Mouse (Mus musculus): ENCODE measurements around the gene 6430531B16Rik. TPM values are rescaled to one million over a fixed set of nuclear protein-coding genes. Genes with fewer than 3 reads are reported as not detected.

Gene 6430531B16Rik
- polyA plus RNA-seq (2016; fragmentation: Nextera tagmentation; extraction: Ambion mirVana), result 0.92 and 1.3 TPM in 2 replicates

DNA sequence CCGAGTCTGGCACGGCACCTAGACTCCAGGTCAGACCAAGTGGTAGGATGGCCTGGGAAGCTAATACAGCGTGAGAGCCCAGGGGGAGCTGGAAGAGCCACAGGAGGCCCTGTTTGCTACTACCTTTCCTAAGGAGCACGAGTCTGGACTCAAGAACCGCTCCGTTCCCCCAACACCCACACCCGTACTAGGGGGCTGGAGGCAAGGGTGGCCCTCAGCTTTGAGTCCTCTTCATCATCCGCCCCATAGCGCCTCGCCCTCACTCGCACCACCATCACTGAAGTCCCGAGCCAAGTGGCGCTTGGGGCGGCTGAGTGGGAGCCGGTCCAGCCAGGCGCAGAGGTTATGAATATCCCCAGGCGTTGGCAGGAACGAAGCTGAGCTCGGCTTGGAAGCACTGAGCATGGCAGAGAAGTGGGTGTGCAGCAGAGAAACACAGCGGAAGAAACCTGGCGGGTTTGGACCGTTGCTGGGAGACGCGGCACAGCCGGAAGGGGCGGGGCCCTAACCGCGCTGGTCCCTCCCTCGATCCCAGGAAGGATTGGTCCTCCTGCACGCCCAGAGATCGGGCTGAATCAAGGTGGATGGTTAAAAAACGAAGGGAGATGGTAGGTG, at the start of gene 6430531B16Rik:
TSS of gene 6430531B16Rik (minus strand) at position 478 of the 615 bp plus-strand sequence.
- H3K27ac ChIP-seq (replicated peaks), result peak within 1 kb of the TSS; percentile 82
- H3K9me3 ChIP-seq, result no peaks in the 10 kb centered on the region
- WGBS, result 5% methylated on average over 32 of the region's 32 CpGs
- H3K36me3 ChIP-seq (replicated peaks), result no peaks in the 10 kb centered on the region
- DNase-seq (ENCODE audit: low spot score), result peak; percentile 90
- H3K4me1 ChIP-seq, result peaks cover 19% of the 10 kb centered on the region
- peak within 1 kb of the TSS; percentile 78 for H3K4me3 ChIP-seq
- peaks cover 7% of the 10 kb centered on the region for H3K27me3 ChIP-seq (replicated peaks; ENCODE audit: low read depth, poor library complexity, severe bottlenecking)

DNA sequence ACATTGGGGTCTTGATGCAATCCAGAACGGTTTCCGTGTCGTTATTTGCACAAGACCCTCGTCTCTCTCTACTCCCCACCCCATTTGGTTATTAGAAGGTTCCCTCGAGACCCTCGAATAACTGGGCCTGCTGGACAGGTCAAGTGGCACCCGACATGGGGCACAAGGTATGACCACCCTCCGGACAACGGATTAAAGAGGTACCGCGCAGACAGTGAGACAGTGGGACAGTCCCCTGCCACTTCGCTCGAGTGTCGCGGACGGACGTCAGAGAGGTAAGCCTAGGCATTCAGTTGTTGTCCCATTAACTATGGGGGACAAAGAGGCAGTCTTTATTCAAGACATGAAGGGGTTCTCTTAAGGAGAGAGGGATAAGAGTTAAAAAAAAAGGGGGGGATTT, 32.8 kb upstream of the 6430531B16Rik start:
- H3K27ac ChIP-seq (replicated peaks), result no peak overlapping the region
- no peaks in the 10 kb centered on the region for H3K27me3 ChIP-seq (replicated peaks; ENCODE audit: low read depth, poor library complexity, severe bottlenecking)
- peaks cover 3% of the 10 kb centered on the region; the same call in 1 of the 2 replicates for H3K9me3 ChIP-seq
- WGBS, result 96% methylated on average over 17 of the region's 17 CpGs
- H3K36me3 ChIP-seq (replicated peaks), result peaks cover 49% of the 10 kb centered on the region
- H3K4me3 ChIP-seq, result no peak overlapping the region
- DNase-seq (ENCODE audit: low spot score), result no peak
- no peaks in the 10 kb centered on the region for H3K4me1 ChIP-seq

DNA sequence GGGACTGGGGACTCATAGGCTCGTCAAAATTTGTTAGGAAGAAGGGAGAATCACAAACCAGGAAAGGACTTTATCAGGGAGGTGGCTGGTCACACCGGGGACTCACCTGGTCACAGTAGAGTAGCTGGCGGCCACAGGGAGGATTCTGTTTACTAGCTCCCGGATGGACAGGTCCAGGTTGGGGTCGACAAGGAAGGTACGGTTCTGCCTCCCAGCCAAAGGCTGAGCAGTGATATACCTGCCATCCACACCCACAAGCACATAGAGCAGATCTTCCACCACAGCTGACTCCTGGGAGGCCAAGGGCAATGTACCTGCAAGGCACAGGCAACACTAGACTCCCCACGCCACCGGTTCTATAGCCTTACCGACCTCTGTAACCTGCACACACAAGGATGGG, 29.2 kb upstream of the 6430531B16Rik start:
- WGBS, result 92% methylated on average over 9 of the region's 9 CpGs
- no peak overlapping the region for H3K4me3 ChIP-seq
- H3K9me3 ChIP-seq, result no peaks in the 10 kb centered on the region
- DNase-seq (ENCODE audit: low spot score), result no peak
- H3K4me1 ChIP-seq, result no peaks in the 10 kb centered on the region
- H3K27me3 ChIP-seq (replicated peaks; ENCODE audit: low read depth, poor library complexity, severe bottlenecking), result no peaks in the 10 kb centered on the region
- no peak overlapping the region for H3K27ac ChIP-seq (replicated peaks)
- peaks cover 75% of the 10 kb centered on the region for H3K36me3 ChIP-seq (replicated peaks)

DNA sequence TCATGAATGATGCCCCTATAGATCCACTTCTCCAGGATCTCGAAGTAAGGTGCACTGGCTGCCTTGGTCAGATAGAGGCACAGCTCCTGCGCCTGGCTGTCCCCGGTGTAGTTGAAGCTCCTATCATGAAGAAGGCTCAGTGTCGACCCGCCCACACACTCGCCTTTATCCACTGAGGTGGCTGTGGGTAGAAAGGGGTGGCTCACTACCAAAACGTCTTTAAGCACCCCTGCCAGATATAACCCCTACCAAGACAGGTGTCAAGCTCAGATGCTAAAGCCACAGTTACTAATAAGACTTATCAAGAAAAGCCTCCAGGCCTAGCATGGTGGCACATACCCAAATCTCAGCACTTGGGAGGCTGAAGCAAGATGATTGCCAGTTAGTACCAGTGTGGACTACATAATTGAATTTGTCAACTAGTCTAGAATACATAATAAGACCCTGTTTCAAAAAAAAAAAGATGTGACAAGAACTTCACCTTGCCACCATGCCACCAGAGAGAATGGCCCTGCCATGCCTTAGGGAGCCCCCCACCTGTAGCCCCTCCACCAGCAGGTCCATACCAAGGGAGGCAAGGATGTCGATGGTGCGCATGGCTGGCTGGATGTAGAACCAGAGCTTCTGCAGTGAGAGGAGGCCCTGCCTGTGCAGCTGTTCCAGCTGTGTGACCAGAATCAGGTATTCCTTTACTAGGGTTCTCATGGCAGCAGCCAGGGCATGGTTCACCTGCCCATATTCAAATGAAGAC, 28.5 kb upstream of the 6430531B16Rik start:
- Histone ChIP-seq H3K4me1 (no peaks in the 10 kb centered on the region), H3K36me3 (replicated peaks) (peaks cover 82% of the 10 kb centered on the region), H3K27ac (replicated peaks) (no peak overlapping the region), H3K27me3 (replicated peaks; ENCODE audit: low read depth, poor library complexity, severe bottlenecking) (no peaks in the 10 kb centered on the region), H3K9me3 (no peaks in the 10 kb centered on the region), H3K4me3 (no peak overlapping the region)
- no peak for DNase-seq (ENCODE audit: low spot score)
- WGBS, result 92% methylated on average over 9 of the region's 9 CpGs

DNA sequence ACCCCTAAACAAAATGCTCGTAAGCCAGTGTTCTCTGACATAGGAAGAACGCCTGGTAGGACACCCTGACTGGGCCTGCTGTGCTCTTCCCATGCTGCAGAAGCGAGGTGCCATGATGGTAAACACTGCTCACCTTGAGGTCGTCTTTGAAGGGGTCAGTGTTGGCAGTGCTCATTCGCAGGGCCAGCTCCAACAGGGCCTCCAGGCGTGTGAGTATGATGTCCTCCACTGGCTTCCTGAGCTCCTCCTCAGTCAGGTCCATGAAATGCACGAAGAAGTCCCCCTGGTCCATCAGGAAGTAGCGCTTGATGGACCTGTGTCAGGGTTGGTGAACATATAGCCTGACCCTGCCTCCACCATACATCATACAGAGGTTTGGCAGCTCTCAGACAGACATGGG, 26.1 kb upstream of the 6430531B16Rik start:
- DNase-seq (ENCODE audit: low spot score), result no peak
- no peaks in the 10 kb centered on the region for H3K27me3 ChIP-seq (replicated peaks; ENCODE audit: low read depth, poor library complexity, severe bottlenecking)
- no peak overlapping the region for H3K27ac ChIP-seq (replicated peaks)
- no peak overlapping the region for H3K4me3 ChIP-seq
- H3K9me3 ChIP-seq, result no peaks in the 10 kb centered on the region
- 89% methylated on average over 8 of the region's 8 CpGs for WGBS
- peaks cover 10% of the 10 kb centered on the region; the same call in 1 of the 2 replicates for H3K4me1 ChIP-seq
- H3K36me3 ChIP-seq (replicated peaks), result peaks cover 88% of the 10 kb centered on the region

DNA sequence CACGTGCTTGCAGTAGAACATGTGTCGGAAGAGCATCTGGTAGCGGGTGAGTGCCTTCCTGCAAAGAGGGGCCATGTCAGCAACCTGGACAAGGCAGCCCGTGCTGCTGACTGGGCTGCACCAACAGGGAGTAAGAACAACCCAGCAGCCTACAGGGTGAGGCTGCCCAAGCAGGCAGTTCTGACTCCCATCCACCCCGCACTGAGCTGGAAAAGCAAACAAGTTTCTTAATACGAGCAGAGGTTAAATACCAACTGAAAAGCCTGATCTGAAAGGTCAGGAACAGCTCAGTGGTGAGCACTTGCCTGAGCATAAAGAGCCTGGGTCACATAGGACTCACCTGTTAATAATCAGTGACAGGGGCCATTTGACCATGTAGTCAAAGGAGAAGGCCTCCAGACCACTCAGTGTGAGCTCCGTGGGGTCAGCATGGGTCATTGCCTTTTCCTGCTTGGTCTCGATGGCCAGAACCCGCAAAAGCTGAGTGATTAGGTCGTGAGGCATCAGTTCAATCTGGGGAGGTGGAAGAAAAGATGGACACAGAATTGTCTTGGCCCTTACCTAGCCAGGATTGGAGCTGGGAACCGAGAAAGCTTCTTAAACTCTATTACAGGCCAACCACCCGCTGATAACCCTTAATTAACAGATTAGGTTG, 22.7 kb upstream of the 6430531B16Rik start:
- no peak for DNase-seq (ENCODE audit: low spot score)

DNA sequence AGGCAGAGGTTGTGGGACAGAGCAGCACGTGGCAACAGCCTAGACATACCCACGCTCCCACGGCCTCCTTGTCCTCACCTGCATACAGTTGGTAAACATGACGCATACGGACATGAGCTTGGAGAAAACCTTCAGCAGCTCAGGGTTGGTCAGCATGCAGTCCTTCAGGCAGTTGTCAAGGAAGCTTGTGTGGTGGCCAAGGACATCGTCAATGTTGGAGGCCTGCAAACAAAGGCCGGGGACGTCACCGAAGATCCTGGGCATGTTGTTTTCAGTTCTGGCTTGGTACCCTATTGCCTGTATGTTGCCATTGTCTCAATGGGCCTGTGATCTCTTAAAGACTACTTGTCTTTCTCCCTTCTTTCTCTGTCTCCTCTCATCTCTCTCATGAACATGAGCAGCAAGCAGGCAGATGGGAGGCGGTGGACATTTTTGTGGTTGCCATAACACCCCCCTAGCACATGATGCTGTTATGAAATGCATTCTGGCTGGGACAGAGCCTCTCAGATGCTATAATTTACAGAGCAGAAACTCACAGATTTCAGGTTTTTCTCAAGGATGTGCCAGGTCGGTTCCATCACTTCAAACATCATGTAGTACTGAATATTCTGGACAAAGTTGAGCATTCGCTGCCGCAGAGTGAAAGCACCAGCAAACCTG, 20.3 kb upstream of the 6430531B16Rik start:
- Histone ChIP-seq H3K27me3 (replicated peaks; ENCODE audit: low read depth, poor library complexity, severe bottlenecking) (no peaks in the 10 kb centered on the region), H3K27ac (replicated peaks) (no peak overlapping the region), H3K4me3 (no peak overlapping the region), H3K4me1 (peaks cover 10% of the 10 kb centered on the region; the same call in 1 of the 2 replicates), H3K36me3 (replicated peaks) (peaks cover 99% of the 10 kb centered on the region), H3K9me3 (no peaks in the 10 kb centered on the region)
- 94% methylated on average over 13 of the region's 13 CpGs for WGBS
- DNase-seq (ENCODE audit: low spot score), result no peak

More for the DNA sequence above, 22.7 kb upstream of the 6430531B16Rik start:
- H3K27ac ChIP-seq (replicated peaks), result no peak overlapping the region
- H3K27me3 ChIP-seq (replicated peaks; ENCODE audit: low read depth, poor library complexity, severe bottlenecking), result no peaks in the 10 kb centered on the region
- peaks cover 10% of the 10 kb centered on the region; the same call in 1 of the 2 replicates for H3K4me1 ChIP-seq
- H3K9me3 ChIP-seq, result no peaks in the 10 kb centered on the region
- H3K36me3 ChIP-seq (replicated peaks), result peaks cover 100% of the 10 kb centered on the region
- H3K4me3 ChIP-seq, result no peak overlapping the region
- WGBS, result 46% methylated on average over 12 of the region's 12 CpGs

DNA sequence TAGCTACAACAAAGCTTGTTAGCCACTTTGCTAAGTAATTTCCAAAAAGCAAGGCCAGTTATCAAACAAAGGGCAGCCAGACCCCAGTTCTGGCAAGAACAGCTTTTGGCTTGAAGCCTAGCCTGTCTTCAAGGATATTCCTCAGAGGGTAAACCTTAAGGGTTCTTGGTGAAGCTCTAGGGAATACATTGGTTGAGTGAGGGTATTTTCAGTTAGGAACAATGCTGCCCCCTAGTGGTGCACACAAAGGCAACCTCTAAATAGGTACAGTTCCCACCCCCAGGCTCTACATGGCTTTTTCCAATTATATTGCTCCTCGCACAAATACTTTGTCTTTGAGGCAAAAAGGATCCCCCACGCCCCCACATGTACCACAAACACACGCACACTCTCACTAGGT, 16.1 kb upstream of the 6430531B16Rik start:
- no peaks in the 10 kb centered on the region for H3K27me3 ChIP-seq (replicated peaks; ENCODE audit: low read depth, poor library complexity, severe bottlenecking)

DNA sequence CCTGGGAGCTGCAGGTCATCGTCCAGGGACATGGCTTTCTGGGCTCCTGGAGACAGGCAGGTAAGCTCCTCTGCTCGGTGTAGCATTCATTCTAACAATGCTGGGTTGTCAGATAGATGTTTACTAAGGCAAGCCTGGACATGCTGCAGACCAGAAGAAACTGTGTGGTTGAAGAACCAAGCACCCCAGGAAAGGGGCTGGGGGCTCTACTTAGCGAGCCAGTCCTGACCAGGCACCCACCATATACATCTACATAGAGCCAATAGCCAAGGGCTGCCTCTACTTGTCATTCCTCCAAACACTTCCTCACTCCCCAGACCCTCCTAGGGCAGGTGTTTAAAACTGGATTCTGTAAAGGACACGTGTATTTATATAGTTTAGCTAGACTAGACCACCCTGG, 15.6 kb upstream of the 6430531B16Rik start:
- H3K27me3 ChIP-seq (replicated peaks; ENCODE audit: low read depth, poor library complexity, severe bottlenecking), result no peaks in the 10 kb centered on the region
- peaks cover 59% of the 10 kb centered on the region for H3K36me3 ChIP-seq (replicated peaks)
- H3K9me3 ChIP-seq, result no peaks in the 10 kb centered on the region
- no peak overlapping the region for H3K27ac ChIP-seq (replicated peaks)
- DNase-seq (ENCODE audit: low spot score), result no peak
- WGBS, result 77% methylated on average over 4 of the region's 4 CpGs
- H3K4me1 ChIP-seq, result no peaks in the 10 kb centered on the region
- no peak overlapping the region for H3K4me3 ChIP-seq

More for the DNA sequence above, 16.1 kb upstream of the 6430531B16Rik start:
- no peaks in the 10 kb centered on the region for H3K9me3 ChIP-seq
- no peaks in the 10 kb centered on the region for H3K4me1 ChIP-seq
- WGBS, result 33% methylated on average over 3 of the region's 3 CpGs
- H3K36me3 ChIP-seq (replicated peaks), result peaks cover 64% of the 10 kb centered on the region
- H3K4me3 ChIP-seq, result no peak overlapping the region
- DNase-seq (ENCODE audit: low spot score), result peak; percentile 65
- H3K27ac ChIP-seq (replicated peaks), result no peak overlapping the region

DNA sequence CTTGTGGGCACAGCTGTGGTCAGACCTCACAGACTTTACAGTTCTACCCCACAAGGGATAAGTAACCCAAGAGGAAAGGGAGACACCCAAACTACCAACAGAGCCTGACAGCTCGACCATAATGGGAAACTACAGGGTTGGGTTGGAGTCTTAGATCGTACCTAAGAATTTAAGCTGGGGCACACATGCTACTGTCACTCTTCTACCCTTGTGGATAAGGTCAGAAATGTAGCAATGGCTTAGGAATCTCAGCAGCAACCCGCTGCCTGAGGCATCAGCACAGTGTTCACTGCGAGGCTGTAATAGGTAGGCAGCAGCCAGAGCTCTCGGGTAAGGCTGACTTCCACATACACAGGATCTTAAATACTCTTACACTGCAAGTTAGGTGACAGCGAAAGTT, 15.0 kb upstream of the 6430531B16Rik start:
- WGBS, result 88% methylated on average over 6 of the region's 6 CpGs
- no peak for DNase-seq (ENCODE audit: low spot score)
- H3K36me3 ChIP-seq (replicated peaks), result peaks cover 52% of the 10 kb centered on the region
- no peaks in the 10 kb centered on the region for H3K27me3 ChIP-seq (replicated peaks; ENCODE audit: low read depth, poor library complexity, severe bottlenecking)
- H3K27ac ChIP-seq (replicated peaks), result no peak overlapping the region
- H3K4me3 ChIP-seq, result no peak overlapping the region
- no peaks in the 10 kb centered on the region for H3K4me1 ChIP-seq
- H3K9me3 ChIP-seq, result no peaks in the 10 kb centered on the region

DNA sequence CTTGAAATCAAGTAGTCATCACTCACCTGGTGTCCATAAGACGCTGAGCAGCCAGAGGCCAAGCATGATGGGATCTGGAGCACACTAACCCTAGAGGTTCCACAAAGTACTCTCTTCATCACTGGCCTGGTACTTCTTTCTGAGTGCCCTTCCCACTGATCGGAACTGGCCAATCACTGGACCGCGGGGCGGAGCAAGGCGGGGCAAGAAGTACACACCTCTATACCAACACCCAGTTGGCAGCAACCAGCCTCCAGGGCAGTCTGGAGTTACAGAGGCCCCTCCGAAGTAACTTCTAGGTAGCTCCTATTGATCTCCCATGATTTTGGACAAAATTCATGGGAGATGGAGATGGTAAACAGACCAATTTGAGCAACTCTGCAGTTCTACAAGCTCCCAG, 13.9 kb upstream of the 6430531B16Rik start, which contains the start of gene Adam8:
TSS of gene Adam8 (minus strand) at position 157 of the 400 bp plus-strand sequence.
- peak; percentile 35 for DNase-seq (ENCODE audit: low spot score)
- H3K36me3 ChIP-seq (replicated peaks), result peaks cover 41% of the 10 kb centered on the region
- H3K9me3 ChIP-seq, result no peaks in the 10 kb centered on the region
- no peaks in the 10 kb centered on the region for H3K27me3 ChIP-seq (replicated peaks; ENCODE audit: low read depth, poor library complexity, severe bottlenecking)
- no peak within 1 kb of the TSS for H3K27ac ChIP-seq (replicated peaks)
- WGBS, result 25% methylated on average over 7 of the region's 7 CpGs
- H3K4me3 ChIP-seq, result no peak within 1 kb of the TSS
- H3K4me1 ChIP-seq, result no peaks in the 10 kb centered on the region

DNA sequence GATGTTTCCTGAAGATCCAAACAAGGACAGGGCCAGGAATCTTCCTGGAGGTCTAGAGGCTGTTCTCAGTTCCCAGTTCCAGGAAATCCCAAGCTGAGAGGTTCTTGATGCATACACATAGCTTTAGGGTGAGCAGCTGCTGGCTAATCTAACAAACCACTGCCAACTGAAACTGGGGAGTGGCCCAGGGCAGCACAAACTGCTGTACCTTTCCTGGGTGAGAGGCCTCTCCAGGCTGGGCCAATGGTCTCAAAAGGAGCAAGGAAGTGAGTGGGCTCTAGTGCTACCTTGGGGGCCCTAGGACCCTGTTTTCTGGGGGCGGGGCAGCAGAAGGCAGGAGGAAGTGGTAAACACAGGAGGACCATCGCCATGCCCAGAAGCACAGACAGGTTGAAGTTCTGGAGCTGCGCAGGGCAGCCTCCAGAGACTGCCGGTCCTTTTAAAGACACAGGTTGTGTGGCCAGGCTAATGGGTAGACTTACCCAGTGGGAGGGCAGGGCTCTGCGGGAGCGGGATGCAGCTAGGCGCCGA, 12.4 kb upstream of the 6430531B16Rik start:
- H3K9me3 ChIP-seq, result no peaks in the 10 kb centered on the region
- peaks cover 26% of the 10 kb centered on the region for H3K36me3 ChIP-seq (replicated peaks)
- H3K4me1 ChIP-seq, result no peaks in the 10 kb centered on the region
- DNase-seq (ENCODE audit: low spot score), result no peak
- H3K27ac ChIP-seq (replicated peaks), result no peak overlapping the region
- H3K27me3 ChIP-seq (replicated peaks; ENCODE audit: low read depth, poor library complexity, severe bottlenecking), result no peaks in the 10 kb centered on the region
- H3K4me3 ChIP-seq, result no peak overlapping the region
- 71% methylated on average over 8 of the region's 8 CpGs for WGBS

Measured in embryonic facial prominence, embryonic 10.5 days (tissue).